Mouse (Mus musculus) E14TG2a.4 (cell line): Measurements from ENCODE around the gene Olfr304.
"Not testable (repeated sequence)": the region's sequence is repeated elsewhere in the genome, so short reads cannot be mapped to it uniquely, and the experiment has no call there.

Experiments
- H3K27me3 ChIP-seq: 2 replicates; pipeline ENCODE4 v1.6.1; 2014; ENCODE audit warnings: low read length, control low read depth; ENCODE audit not compliant: insufficient read depth
- H3K36me3 ChIP-seq: 2 replicates; pipeline ENCODE4 v1.6.1; 2014; ENCODE audit warnings: low read length, control low read depth; ENCODE audit not compliant: insufficient read depth
- H3K4me1 ChIP-seq: replicated peaks from 2 replicates; pipeline ENCODE4 v1.6.1; 2014; ENCODE audit warnings: low read depth, low read length, control low read depth
- H3K4me3 ChIP-seq: replicated peaks from 2 replicates; pipeline ENCODE4 v1.5.1; 2014; ENCODE audit warnings: mild to moderate bottlenecking, low read length
- H3K9me3 ChIP-seq: 2 replicates; pipeline ENCODE4 v1.6.1; 2014; ENCODE audit warnings: low read length, control low read depth
- CTCF ChIP-seq: conservative IDR thresholded peaks from 2 replicates; pipeline ENCODE4 v1.5.1; 2014; ENCODE audit warnings: low read length
- NANOG ChIP-seq: IDR thresholded peaks from 2 replicates; pipeline ENCODE4 v1.6.1; 2014; ENCODE audit warnings: borderline replicate concordance, low read length, mixed read lengths
- POU5F1 ChIP-seq: IDR thresholded peaks from 2 replicates; pipeline ENCODE4 v1.6.1; 2014; ENCODE audit warnings: low read length, borderline replicate concordance

Olfr304 gene

DNA sequence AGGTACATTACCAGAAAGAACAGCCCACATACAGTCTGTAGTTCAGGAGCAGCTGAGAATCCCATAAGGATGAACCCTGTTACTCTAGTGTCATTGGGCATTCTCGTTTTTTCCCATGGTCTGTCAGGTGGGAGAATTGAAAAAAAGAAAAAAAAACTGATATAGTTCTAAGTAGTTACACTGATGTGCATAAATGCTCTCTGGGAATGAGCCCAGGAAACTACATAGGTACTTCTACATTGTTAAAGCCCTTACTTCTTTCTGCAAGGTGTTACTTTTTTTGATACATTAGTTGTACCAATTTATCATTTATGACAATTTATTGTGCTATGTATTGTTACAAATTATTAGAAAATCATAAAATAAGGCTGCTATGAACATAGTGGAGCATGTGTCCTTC lies at the start of gene Olfr304:
Gene Olfr304, minus strand, starts transcription at position 101 of the 400 bp plus-strand sequence.
- Histone ChIP-seq H3K27me3 (no peaks in the 10 kb centered on the region), H3K4me3 (no peak within 1 kb of the TSS), H3K36me3 (no peaks in the 10 kb centered on the region), H3K4me1 (no peaks in the 10 kb centered on the region), H3K9me3 (no peaks in the 10 kb centered on the region)
- TF ChIP-seq CTCF (no peak), POU5F1 (no peak), NANOG (no peak)

DNA sequence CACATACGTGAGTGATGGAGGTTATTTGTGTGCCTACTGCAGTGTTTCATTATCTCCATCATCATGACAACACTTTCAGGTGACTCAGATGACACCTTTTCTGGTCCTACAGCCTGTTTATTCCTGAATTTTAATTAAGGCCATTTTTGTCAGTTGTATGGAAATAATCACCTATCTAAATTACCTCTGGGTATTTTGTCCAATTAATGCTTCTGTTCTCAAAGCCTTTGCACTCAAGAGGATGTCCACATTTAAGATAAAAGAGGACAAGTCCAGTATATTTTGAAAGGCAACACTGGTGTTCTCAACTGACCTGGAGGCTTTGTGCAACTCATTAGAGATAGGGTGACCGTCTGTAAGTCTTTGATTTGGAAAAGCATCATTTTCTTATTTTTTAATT lies 17.1 kb upstream of the Olfr304 start, which contains the start of gene Olfr301:
Gene Olfr301, plus strand, starts transcription at position 301 of the 400 bp plus-strand sequence.
- H3K4me1 ChIP-seq = no peaks in the 10 kb centered on the region
- H3K4me3 ChIP-seq = no peak within 1 kb of the TSS
- no peaks in the 10 kb centered on the region for H3K36me3 ChIP-seq
- no peaks in the 10 kb centered on the region for H3K27me3 ChIP-seq
- no peaks in the 10 kb centered on the region for H3K9me3 ChIP-seq
- no peak for TF ChIP-seq CTCF
- no peak for TF ChIP-seq NANOG
- TF ChIP-seq POU5F1 = no peak

DNA sequence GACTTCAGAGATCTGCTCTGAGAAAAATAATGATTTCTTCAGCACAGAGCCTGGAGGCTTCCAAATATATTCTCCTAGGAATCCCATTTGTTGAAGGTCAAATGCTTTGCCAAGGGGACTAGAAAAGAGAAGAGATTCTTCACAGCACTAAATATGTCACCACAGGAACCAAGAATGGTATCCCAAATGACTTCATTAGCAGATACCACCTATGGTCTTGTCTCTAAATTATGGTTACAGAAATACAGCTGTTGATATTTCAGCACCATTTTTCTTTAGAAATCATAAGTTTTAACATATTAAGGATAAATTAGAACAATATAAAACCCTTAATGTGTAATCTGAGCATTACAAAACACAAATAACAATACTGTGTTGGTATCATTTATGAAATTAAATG lies 11.2 kb upstream of the Olfr304 start, which contains the start of gene Olfr303:
Gene Olfr303, minus strand, starts transcription at position 101 of the 400 bp plus-strand sequence.
- Histone ChIP-seq H3K4me3 (no peak within 1 kb of the TSS), H3K27me3 (no peaks in the 10 kb centered on the region), H3K9me3 (no peaks in the 10 kb centered on the region), H3K36me3 (no peaks in the 10 kb centered on the region), H3K4me1 (no peaks in the 10 kb centered on the region)
- no peak for TF ChIP-seq POU5F1
- TF ChIP-seq CTCF = no peak
- no peak for TF ChIP-seq NANOG

DNA sequence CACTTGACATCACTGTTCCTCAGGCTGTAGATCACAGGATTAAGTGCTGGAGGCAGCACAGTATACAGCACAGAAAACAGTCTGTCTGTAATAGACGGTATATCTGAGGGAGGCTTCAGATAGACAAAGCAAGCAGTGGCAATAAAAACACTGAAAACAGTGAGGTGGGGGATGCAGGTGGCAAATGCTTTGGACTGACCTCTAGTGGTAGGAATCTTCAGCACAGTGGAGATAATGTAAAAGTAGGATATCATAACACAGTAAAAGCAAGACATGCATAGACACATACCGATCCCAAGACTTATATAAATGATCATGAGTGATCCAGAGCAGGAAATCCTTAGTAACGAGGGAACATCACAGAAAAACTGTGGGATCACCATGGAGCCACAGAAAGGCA lies 689 bp downstream of the Olfr304 start:
- TF ChIP-seq POU5F1 (no peak), CTCF (peak; percentile 43), NANOG (no peak)
- Histone ChIP-seq H3K9me3 (no peaks in the 10 kb centered on the region), H3K36me3 (no peaks in the 10 kb centered on the region), H3K4me3 (no peak overlapping the region), H3K4me1 (no peaks in the 10 kb centered on the region), H3K27me3 (no peaks in the 10 kb centered on the region)

DNA sequence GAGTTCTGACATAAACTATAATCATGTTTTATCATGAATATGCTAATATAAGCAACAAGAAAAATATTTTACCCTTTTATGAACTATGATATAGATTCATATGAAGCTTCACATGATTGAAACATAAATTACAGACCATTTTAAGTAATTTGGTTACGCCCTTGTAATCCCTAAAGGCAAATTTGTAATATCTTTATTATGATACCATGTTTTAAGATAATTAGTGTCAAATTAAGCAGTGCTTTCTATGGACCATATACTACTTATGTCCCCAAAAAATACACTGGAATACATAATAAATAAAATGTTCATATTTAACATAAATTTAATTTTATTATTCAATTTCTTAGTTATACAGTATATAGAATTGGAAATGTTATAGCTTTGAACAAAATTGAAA lies 19.6 kb downstream of the Olfr304 start, which contains the start of gene Olfr305:
Gene Olfr305, minus strand, starts transcription at position 101 of the 400 bp plus-strand sequence.
- H3K4me3 ChIP-seq = no peak within 1 kb of the TSS
- TF ChIP-seq POU5F1 (no peak), CTCF (no peak), NANOG (no peak)

DNA sequence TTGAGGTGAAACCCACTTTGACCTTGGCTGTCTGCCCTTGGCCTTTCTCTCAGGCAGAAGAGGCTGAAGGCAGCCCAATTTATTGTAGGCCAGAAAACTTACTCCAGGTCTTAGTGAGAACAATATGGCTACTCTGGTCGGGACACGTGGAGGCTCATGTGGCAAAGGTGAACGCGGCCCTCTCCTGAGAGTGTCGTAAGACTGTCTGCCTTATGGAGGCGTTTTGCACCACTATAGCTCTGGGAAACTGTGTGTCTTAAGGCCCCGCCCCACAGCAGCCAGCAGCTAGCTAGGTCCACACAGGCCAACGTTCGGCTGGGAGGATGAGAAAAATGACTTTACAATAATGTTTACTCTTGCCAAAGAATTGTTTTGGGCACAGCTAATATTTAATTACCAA lies 40.2 kb downstream of the Olfr304 start:
- not testable (repeated sequence) for H3K9me3 ChIP-seq, H3K36me3 ChIP-seq, H3K4me3 ChIP-seq, H3K27me3 ChIP-seq
- H3K4me1 ChIP-seq = peaks cover 30% of the 10 kb centered on the region

More for the DNA sequence above, 19.6 kb downstream of the Olfr304 start, which contains the start of gene Olfr305:
- Histone ChIP-seq H3K9me3 (no peaks in the 10 kb centered on the region), H3K4me1 (no peaks in the 10 kb centered on the region), H3K36me3 (no peaks in the 10 kb centered on the region), H3K27me3 (no peaks in the 10 kb centered on the region)

DNA sequence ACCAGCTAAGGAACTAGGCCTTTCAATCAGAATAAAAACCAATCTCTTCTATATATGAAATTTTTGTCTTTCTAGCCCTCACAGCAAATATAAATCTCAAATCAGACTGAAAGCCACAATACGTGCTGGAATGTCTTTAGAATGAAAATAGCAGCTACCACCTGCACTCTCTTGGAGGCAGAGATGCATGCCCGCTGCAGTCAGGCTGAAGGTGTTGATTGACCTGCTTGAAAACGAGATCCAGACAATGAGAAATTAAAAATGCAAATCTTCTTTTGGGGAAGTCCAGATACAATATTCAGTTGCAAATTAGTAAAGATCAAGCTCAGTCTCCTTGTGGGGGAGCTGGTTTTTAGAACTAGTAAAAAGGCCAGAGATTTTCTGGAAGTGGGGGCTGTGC lies 42.2 kb downstream of the Olfr304 start:
- H3K4me3 ChIP-seq = peak overlapping the region; percentile 46; the same call in 1 of the 2 replicates
- TF ChIP-seq POU5F1 (no peak), NANOG (no peak), CTCF (no peak)
- H3K27me3 ChIP-seq = no peaks in the 10 kb centered on the region
- H3K4me1 ChIP-seq = peaks cover 30% of the 10 kb centered on the region
- H3K36me3 ChIP-seq = no peaks in the 10 kb centered on the region
- H3K9me3 ChIP-seq = no peaks in the 10 kb centered on the region; the same call in 1 of the 2 replicates

DNA sequence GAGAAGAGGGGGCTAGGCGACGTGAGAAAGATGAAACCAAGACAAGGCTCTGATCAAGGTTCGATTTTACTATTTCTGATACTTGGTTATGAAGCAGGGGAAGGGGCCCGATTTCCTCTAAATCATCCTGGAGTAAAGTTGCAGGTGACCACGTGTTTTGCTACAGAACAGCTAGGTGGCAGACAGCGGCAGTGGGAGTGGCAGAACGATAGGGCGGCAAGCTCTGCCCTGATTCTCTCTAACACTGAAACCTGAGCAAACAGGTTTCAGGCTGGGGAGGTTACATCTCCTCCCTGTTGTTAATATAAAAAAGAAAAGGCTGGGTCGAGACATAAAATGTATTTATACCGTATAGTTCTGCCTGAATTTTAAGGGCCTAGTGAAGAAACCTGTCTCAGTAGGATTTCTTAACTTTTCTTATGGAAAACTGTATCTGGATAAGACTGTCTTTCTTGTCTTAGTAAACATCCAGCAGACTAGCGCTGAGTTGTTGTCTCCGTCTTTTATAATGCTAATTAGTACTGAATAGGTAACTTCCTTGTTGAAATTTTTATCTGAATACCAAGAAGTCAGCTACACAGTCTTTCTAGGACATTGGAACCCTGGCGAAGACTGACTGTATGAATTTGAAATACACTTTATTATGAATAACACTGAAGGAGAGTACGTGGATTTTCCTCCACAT lies 43.4 kb downstream of the Olfr304 start:
- peaks cover 23% of the 10 kb centered on the region for H3K4me1 ChIP-seq
- TF ChIP-seq NANOG (peak; percentile 27; the same call in 1 of the 2 replicates), POU5F1 (peak; percentile 31; the same call in 1 of the 2 replicates), CTCF (no peak)
- H3K27me3 ChIP-seq = no peaks in the 10 kb centered on the region
- H3K36me3 ChIP-seq = no peaks in the 10 kb centered on the region
- H3K9me3 ChIP-seq = no peaks in the 10 kb centered on the region; the same call in 1 of the 2 replicates
- H3K4me3 ChIP-seq = 0 out of 2 replicates have a peak overlapping the region, but pooled peaks have one; percentile 46
